Mouse (Mus musculus): ENCODE measurements around the gene Gm20388.

- TF ChIP-seq CTCF (IDR thresholded peaks at IDR 0.05; ENCODE audit: insufficient read depth, low read depth, low read length): no peak
- TF ChIP-seq POLR2A (IDR thresholded peaks at IDR 0.05; ENCODE audit: insufficient read depth, low read depth, low read length): no peak
Measured at GRCm38 (mm10) chr8:123505267-123505666, 3594.6 kb downstream of the Gm20388 start.

Data from olfactory bulb, adult 2 months (tissue).